Mouse (Mus musculus): ENCODE measurements at regions not wholly inside any gene's neighbourhood (a gene's known extent, or its start where the extent isn't known, plus 50 kb on each side); places are given as distances from the start of the nearest gene placed in this dataset.

GRCm38 (mm10) chr7:73191388-73192278 is 183.7 kb upstream of the Rgma start:
- peak; percentile 6 for DNase-seq (ENCODE audit: low read depth, low spot score)

- DNase-seq (ENCODE audit: low read depth, low spot score) = no peak
Measured at GRCm38 (mm10) chr7:73192839-73193238, 182.5 kb upstream of the Rgma start.

- no peak for DNase-seq (ENCODE audit: low read depth, low spot score)
Measured at GRCm38 (mm10) chr7:73195306-73195705, 180.0 kb upstream of the Rgma start.

GRCm38 (mm10) chr7:73196851-73197531 is 178.3 kb upstream of the Rgma start:
- no peak for DNase-seq (ENCODE audit: low read depth, low spot score)

- no peak for DNase-seq (ENCODE audit: low read depth, low spot score)
Measured at GRCm38 (mm10) chr7:73198069-73198468, 177.2 kb upstream of the Rgma start.

GRCm38 (mm10) chr7:73199967-73200366 is 175.3 kb upstream of the Rgma start:
- DNase-seq (ENCODE audit: low read depth, low spot score) = no peak

GRCm38 (mm10) chr7:73201330-73201729 is 174.0 kb upstream of the Rgma start:
- DNase-seq (ENCODE audit: low read depth, low spot score) = no peak

GRCm38 (mm10) chr7:73206922-73207811 is 168.1 kb upstream of the Rgma start:
- DNase-seq (ENCODE audit: low read depth, low spot score) = no peak

GRCm38 (mm10) chr7:73208479-73208816 is 166.9 kb upstream of the Rgma start:
- DNase-seq (ENCODE audit: low read depth, low spot score) = no peak

GRCm38 (mm10) chr7:73208817-73209602 is 166.3 kb upstream of the Rgma start:
- no peak for DNase-seq (ENCODE audit: low read depth, low spot score)

GRCm38 (mm10) chr7:73210078-73210477 is 165.2 kb upstream of the Rgma start:
- no peak for DNase-seq (ENCODE audit: low read depth, low spot score)

- peak; percentile 80 for DNase-seq (ENCODE audit: low read depth, low spot score)
Measured at GRCm38 (mm10) chr7:73222237-73222915, 152.9 kb upstream of the Rgma start.

GRCm38 (mm10) chr7:73222929-73223512 is 152.3 kb upstream of the Rgma start:
- peak; percentile 62 for DNase-seq (ENCODE audit: low read depth, low spot score)

- no peak for DNase-seq (ENCODE audit: low read depth, low spot score)
Measured at GRCm38 (mm10) chr7:73233539-73234158, 141.7 kb upstream of the Rgma start.

- no peak for DNase-seq (ENCODE audit: low read depth, low spot score)
Measured at GRCm38 (mm10) chr7:73238486-73238885, 136.8 kb upstream of the Rgma start.

GRCm38 (mm10) chr7:73243591-73244355 is 131.5 kb upstream of the Rgma start:
- DNase-seq (ENCODE audit: low read depth, low spot score) = no peak

- no peak for DNase-seq (ENCODE audit: low read depth, low spot score)
Measured at GRCm38 (mm10) chr7:73245431-73245830, 129.9 kb upstream of the Rgma start.

GRCm38 (mm10) chr7:73250593-73250992 is 124.7 kb upstream of the Rgma start:
- DNase-seq (ENCODE audit: low read depth, low spot score) = no peak

- DNase-seq (ENCODE audit: low read depth, low spot score) = no peak
Measured at GRCm38 (mm10) chr7:73251187-73251740, 124.0 kb upstream of the Rgma start.

All from R1 (cell line).